Mouse (Mus musculus) brain, adult 2 months (tissue): ENCODE data around the gene Elmo1.

Source experiments
- DNase-seq: peaks from one replicate; pipeline ENCODE4 v3.0.0; 2011; ENCODE audit warnings: low read depth, low spot score

The Elmo1 gene

DNA sequence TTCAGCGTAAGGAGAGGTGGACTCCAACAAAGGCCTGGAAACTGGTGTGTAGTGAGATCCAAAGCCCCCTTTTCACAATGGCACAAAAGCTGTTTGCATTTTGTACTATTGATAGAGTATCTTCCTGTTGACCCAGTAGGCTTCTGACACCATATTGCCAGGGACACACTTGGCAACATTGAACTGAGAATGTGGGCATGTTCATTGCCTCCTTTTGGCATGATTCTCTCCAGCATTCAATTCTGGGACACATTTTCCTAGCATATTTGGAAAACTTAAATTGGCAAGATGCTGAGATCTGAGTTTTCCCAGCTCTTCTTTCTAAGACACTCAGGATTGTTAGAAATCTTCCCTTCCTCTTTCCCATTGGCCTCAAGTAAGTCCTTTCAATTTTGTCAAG is 377.0 kb downstream of the Elmo1 start:
- DNase-seq = peak; percentile 75

DNA sequence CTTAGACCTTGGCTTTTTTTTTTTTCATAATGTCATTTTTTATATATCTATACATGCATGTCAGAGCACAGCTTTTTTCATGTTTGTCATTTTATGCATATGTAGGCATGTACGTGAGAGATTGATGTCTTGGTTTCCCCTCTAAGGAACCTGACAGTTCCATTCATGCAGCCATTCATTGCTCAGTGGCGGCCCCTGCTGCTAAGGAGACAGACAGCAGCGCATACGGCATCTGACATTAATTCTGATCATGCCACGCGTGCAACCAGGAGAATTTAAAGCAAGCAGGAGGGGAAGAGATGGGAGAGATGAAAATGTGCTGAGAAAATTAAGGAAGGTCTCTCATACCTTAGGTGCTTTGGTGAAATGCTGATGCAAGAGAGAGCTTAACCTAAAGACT is 381.3 kb downstream of the Elmo1 start:
- peak; percentile 91 for DNase-seq

- peak; percentile 87 for DNase-seq
Observed at GRCm38 (mm10) chr13:20472301-20472831, 382.0 kb downstream of the Elmo1 start.

DNA sequence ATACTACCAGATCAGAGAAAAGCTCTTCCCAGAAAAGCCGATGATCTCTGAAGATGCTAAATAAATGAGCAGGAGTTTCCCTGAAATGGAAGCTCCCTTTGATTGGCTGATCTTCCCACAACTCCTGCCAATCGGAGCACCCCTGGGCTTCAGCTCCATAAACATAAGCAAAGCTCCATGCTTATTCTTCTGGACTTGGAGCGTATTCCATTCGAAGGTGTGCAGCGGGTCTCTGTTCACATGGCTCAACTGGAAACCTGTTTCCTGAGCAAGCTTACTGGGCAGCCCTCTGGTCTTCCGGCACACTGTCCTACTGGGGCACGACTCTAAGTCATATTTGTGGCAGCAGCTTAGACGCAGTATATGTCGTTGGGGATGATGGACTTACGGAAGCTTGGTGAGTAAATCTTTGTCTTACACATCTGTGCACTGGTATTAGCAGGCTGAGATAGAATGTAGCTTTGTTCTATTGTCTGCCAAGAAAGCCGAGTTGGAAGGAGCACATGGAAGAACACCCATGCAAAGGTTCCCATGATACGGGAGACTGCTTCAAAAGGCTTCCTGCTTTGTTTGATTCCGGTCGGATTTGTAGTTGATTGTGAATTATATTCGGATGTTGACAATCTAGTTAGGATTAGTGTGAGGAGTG is 382.6 kb downstream of the Elmo1 start:
- DNase-seq = peak; percentile 97

DNA sequence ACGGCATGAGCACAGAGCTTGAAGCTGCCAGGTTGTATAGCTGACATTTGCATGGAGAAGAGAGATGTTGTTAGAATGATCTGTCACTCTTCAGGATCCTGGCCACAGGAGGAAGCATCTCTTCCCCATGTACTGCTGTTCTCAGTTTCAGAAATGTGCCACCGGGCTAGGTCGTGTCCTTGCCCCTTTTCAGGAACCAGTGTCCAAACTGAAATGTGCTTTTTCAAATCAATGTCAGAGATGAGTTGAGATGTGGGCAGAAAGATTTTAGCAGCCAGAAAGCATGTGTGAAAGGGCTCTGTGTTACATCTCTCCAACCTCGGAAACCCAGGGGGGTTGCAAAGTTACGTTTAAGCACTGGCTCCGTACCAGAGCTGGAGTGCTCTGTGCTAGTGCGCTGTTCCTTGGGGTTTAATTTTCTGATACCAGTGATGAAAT is 383.3 kb downstream of the Elmo1 start:
- peak; percentile 62 for DNase-seq

DNA sequence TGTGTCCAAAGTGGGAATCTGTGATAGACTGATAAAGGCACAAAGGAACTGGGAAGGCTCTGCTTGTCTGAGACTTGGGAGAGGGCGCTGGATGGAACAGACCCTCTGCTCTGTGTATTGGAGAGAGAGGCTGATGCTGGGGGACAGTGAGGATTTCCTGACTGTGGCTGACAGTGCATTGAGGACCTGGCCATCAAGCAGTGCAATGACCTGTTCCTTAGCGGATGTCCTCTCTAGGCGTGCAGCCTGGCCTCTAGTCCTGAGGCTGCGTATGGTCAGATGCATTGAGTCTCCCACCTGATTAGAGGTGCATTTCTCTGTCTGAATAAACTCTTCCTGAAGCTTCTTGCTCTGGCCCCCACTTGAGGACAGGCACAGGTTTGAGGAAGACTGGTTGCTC is 384.2 kb downstream of the Elmo1 start:
- DNase-seq = peak; percentile 40

GRCm38 (mm10) chr13:20481805-20482204 is 391.4 kb downstream of the Elmo1 start:
- DNase-seq = no peak

GRCm38 (mm10) chr13:20489110-20489509 is 398.7 kb downstream of the Elmo1 start:
- no peak for DNase-seq

DNA sequence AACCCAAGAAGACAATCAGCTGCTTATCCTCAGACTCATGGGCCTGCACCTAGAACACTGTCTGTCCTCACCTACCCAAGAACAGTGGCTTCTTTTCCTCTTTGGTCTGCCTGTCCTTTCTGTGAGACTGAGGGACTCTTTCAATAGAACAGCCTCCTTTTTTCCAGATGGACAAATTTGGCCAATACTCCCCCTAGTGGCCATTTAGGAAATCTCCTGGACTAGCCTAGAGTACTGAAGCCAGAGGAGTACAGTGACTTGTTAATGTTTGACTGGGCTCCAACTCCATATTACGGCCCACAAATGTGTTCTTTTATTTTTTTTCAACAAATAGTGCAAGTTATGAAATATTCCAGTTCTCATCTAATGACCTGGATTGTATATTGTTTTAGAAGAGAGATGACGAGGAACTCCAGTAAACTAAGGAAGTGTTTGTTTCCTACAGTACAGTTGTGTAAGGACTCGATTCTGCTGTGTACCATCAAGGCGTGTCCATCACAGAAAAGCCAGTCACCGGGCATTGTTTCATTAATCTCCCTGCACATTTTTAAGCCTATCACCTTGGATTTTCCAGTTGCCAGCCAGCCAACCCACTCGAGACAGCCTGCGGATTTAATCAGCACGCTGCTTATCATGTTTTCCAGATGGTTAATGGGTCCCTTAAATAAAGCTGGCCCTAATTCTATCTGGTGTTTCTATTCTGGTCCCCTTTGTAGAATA is 399.5 kb downstream of the Elmo1 start:
- peak; percentile 62 for DNase-seq

DNA sequence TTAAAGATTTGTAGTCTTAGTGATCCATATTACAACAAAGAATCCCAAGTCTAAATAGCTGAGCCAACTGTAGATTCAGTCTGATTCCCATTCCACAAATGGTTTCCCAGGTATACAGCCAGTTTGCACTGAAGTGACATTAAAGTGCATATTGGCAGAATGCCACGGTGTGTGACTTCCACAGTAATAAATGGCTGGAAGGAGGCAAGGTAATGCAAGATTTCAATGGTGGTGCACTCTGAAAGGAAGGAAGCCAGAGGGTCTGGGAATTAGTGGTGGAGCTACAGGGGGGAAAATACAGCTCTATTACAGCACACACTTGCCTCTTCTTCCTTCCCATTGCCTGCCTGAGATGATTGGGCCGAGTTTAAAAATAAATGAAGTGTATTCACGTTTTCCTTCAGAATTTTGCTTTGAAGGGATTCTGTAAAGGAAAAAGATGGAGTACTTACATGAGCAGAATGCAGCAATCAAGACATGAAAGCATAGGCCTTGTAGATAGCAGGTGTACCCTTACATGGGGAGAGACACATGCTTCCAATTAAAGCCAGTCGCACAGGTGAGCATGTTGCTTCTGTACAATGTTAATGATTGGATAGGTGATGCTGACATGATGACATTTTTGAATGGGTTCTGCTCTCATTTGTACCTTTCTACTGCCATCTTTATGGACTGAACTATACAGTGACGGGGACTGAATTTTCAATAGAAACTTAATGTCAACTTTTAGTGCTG is 400.6 kb downstream of the Elmo1 start:
- DNase-seq = no peak

DNA sequence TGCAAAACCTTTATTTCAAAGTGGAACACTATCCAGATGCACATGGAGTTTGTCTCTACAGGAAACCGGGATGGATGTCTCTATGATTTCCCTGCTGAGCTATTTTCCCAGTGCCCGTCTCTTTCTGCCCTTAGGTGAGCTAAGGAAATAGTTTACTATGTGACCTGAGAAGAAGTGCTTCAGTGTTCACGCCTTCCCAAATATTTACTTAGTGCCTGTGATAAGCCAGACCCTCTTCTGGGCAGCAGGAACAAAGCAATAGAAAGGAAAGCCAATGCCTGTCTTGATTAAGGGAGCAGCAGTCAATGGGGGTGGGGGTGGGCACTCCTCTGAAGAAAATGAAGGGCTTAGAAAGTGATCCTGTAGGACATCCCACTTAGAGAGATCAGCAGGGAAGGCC is 401.3 kb downstream of the Elmo1 start:
- DNase-seq = no peak

DNA sequence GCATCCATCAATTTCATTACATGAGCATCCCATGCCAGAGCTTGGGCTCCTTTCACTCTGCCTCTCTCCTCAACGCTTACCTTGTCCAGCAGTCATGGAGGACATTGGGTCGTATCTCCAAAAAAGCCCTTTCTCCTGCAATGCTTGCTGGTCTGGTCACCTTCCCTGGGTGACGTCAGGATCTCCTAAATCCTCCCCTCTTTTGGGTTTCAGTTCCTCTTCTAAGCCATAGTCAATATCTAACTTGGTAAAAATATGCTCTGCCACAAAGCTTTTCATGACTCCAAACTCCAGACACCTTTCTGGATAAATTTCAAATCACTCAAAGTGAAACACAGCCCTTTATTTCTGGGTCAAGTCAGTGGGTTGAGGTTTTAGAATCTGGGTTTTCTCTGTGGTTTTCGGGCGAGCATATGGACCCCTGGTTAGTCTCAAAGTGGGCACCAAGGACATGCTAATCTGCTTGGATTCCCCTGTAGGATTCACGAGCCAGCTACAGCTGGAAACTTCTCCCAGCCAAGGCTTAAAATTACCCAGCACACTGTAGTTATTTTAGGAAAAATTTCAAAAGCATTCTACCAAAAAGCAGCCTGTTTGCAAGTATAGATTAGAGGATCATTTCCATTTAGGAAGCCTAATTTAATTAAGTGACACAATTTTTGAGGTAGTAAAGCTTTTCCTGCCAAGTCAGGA is 403.8 kb downstream of the Elmo1 start:
- peak; percentile 71 for DNase-seq

DNA sequence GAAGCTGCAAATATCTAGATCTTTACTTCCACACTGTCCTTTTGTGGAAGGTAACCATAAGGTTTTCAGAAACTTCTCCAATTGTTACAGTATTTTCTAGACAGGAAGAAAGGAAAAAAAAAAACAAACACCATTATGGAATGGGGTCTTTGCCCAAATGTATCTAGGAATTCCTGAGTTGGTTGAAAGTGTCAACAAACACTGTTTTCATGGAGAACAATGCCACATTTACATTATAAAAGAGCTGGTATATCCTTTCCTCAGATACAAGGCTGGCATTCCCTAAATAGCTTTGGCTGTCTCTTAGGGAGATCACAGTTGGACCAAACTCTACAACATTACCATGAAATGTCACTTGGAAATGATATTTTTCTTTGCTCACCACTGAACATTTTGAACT is 411.5 kb downstream of the Elmo1 start:
- DNase-seq = peak; percentile 47

GRCm38 (mm10) chr13:20503371-20503770 is 413.0 kb downstream of the Elmo1 start:
- peak; percentile 71 for DNase-seq

DNA sequence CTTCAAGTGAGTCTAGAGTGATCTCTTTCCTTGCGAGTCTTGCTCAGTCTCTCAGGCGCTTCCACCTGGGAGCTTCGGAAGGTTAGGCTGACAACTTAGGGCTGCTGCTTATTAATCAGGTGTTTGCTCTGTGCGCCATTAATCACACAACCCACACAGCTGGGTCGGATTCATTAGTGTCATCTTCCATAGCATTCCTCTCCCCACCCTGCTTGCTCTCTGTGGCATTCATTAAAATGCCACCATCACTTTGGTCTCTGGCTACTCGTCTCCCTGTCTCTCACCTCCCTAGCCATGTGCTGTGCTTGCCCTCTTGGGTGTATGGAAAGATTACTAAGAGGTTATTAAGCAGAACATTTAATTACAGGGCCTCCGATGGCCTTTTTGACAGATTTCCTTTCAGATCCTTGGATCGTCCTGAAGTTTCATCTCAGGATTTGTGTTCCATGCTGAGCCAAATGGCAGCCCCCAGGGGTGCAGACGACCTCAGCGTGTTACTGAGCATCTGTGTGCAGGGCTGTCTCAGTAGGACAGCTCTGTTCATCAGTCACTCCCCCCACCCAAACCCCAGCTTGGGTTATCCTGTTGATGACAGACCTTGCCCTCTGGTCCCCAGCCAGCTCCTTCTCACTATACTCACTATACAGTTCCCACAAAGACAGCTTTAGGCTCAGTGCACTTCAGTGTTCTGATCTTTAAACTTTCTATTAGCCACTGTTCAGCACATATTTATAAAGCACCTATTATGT is 417.2 kb downstream of the Elmo1 start:
- no peak for DNase-seq

GRCm38 (mm10) chr13:20511026-20511425 is 420.6 kb downstream of the Elmo1 start:
- DNase-seq = no peak

DNA sequence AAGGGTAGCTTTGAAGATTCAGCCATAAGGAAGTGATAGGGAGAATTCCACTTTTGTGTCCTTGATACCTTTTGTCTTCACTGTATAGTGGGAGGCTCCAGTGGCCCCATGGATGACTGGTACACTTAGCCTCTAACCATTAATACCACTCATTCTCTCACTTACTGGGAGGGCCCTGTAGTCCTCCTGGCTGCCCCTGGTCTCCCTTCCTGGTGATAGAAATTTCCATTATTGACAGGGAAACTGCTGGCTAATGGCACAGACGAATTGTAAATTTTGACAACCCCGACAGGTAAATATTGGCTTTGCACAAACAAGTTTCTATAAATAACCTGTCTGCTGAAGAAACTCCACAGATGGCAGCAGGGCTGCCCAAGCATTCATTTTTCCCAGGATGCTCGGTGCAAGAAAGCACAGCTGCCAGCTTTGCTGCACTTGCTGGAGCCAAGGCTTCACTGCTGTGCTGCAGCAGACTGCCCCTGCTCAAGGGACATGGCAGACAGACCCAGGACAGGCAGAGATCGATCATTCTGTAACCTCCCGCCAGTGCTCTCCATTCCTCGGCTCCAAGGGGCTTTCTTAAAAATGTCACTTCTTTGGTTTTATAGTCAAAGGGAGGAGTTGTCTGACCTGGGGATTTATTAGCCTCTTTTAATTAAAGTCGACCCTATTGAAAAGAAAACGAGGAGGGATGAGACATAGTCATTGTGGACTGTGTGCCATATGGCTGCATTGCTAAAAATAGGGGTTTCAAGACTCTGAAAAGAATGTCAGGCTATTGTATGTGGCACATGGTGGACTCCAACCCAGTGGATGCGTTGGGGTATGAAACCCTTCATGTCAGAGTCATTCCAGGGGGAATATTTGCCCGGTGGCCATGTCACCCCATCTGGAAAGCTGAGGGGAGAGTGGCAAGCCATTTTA is 422.2 kb downstream of the Elmo1 start:
- DNase-seq = peak; percentile 79

- DNase-seq = peak; percentile 53
Observed at GRCm38 (mm10) chr13:20514721-20515120, 424.3 kb downstream of the Elmo1 start.

- DNase-seq = no peak
Observed at GRCm38 (mm10) chr13:20516096-20516495, 425.7 kb downstream of the Elmo1 start.

- no peak for DNase-seq
Observed at GRCm38 (mm10) chr13:20517702-20518101, 427.3 kb downstream of the Elmo1 start.
